9 mouse cellular contexts compared by ENCODE assay signal in the genomic region with DNA sequence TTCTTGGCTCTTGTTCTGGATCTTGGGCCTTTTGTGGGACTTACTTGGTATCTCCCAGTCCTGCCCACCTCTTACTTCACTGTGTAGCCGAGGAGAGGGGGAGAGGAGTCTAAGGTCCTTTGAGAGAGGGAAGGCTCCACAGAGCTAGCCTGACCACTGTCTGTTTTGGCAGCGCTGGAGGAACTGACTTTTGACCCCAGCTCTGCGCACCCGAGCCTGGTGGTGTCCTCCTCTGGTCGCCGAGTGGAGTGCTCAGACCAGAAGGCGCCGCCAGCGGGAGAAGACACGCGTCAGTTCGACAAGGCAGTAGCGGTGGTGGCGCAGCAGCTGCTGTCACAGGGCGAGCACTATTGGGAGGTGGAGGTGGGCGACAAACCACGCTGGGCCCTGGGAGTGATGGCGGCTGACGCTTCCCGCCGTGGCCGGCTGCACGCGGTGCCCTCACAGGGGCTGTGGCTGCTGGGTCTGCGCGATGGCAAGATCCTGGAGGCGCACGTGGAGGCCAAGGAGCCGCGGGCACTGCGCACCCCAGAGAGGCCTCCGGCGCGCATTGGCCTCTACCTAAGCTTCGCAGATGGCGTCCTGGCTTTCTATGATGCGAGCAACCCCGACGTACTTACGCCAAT. TPM values are rescaled to one million over a fixed set of nuclear protein-coding genes. Genes with fewer than 3 reads are reported as not detected.
DNase-seq lines count a peak whose midpoint lies in the region; ATAC-seq lines count a peak whose summit lies in the region.
"Had no signal": no experiment of that assay in that cellular context is flagged by ENCODE, and none has a peak within 500 bp of the region (broad histone marks: within the 10 kb centered on the region; RNA-seq: fewer than 3 reads in every experiment).

No protein-coding gene starts in this region.

- no peaks in the 10 kb centered on the region for H3K36me3 ChIP-seq in midbrain, embryonic 14.5 days (ENCODE audit: control insufficient read depth, insufficient read depth, low read length)

- no peak overlapping the region for H3K27ac ChIP-seq in midbrain, embryonic 14.5 days (replicated peaks; ENCODE audit: low read depth, low read length)

- H3K27me3 ChIP-seq in midbrain, embryonic 14.5 days (ENCODE audit: control insufficient read depth, insufficient read depth, low read length) = no peaks in the 10 kb centered on the region

- WGBS in midbrain, embryonic 14.5 days = 57% methylated on average over 40 of the region's 40 CpGs

- no peak for ATAC-seq in midbrain, embryonic 14.5 days (ENCODE audit: low FRiP score, low TSS enrichment)
- ATAC-seq: forebrain, embryonic 16.5 days had no signal

- 0 out of 2 replicates have a peak overlapping the region, but pooled peaks have one; percentile 10 for H3K4me2 ChIP-seq in midbrain, embryonic 14.5 days (ENCODE audit: low read length)

- no peak overlapping the region for H3K4me3 ChIP-seq in midbrain, embryonic 14.5 days (replicated peaks; ENCODE audit: low read depth, low read length)

- no peak overlapping the region for H3K9ac ChIP-seq in midbrain, embryonic 14.5 days (replicated peaks; ENCODE audit: low read length)

- intact Hi-C loops in gastrocnemius, postnatal 36 days (cut with DNase I) = loop anchor here (5.0 kb wide), 1 partner anchor 197 kb away; a partner anchor contains a TSS

- H3K9me3 ChIP-seq in midbrain, embryonic 14.5 days (ENCODE audit: control insufficient read depth, low read length) = no peaks in the 10 kb centered on the region

- H3K4me1 ChIP-seq in midbrain, embryonic 14.5 days (ENCODE audit: control insufficient read depth, insufficient read depth, low read length) = no peaks in the 10 kb centered on the region

- peak; percentile 21 for DNase-seq in kidney, adult 11 months
- DNase-seq in kidney, adult 18-20 months = no peak
- peak; percentile 24 for DNase-seq in embryo, embryonic 9.5 days (ENCODE audit: extremely low spot score)
- peak; percentile 39 for DNase-seq in kidney, postnatal 10 days
- DNase-seq in midbrain, embryonic 14.5 days = no peak
- no peak for DNase-seq in gastrocnemius, postnatal 36 days
- DNase-seq in spleen, adult 12 weeks (ENCODE audit: low spot score) = no peak
- DNase-seq in right cerebral cortex, postnatal 25 days = no peak

RNA-seq across cellular contexts. Expression of a gene that starts 6.1 kb away (rescaled TPM):
- not detected in 2 replicates for polyA plus RNA-seq in midbrain, embryonic 14.5 days (2014; fragmentation: Nextera tagmentation; extraction: Ambion mirVana)
- 100 to 1,000 TPM; 200 to 226 TPM for total RNA-seq in gastrocnemius, postnatal 36 days (2021)
- polyA plus RNA-seq: forebrain, embryonic 16.5 days had no signal

RNA-seq across cellular contexts. Expression of a gene that starts 16.2 kb away (rescaled TPM):
- polyA plus RNA-seq in midbrain, embryonic 14.5 days (2014; fragmentation: Nextera tagmentation; extraction: Ambion mirVana) = 4.4 and 7.5 TPM in 2 replicates
- 1 to 10 TPM; 1.2 to 1.6 TPM for total RNA-seq in gastrocnemius, postnatal 36 days (2021)

RNA-seq across cellular contexts. Expression of a gene that starts 42.6 kb away (rescaled TPM):
- polyA plus RNA-seq in midbrain, embryonic 14.5 days (2014; fragmentation: Nextera tagmentation; extraction: Ambion mirVana) = 47.9 and 66.9 TPM in 2 replicates
- 10 to 100 TPM; 60.9 to 92.2 TPM for total RNA-seq in gastrocnemius, postnatal 36 days (2021)

RNA-seq across cellular contexts. Expression of a gene that starts 52.6 kb away (rescaled TPM):
- polyA plus RNA-seq in midbrain, embryonic 14.5 days (2014; fragmentation: Nextera tagmentation; extraction: Ambion mirVana) = 0.19 and 0.68 TPM in 2 replicates
- 1 to 10 TPM; 1.6 TPM for total RNA-seq in gastrocnemius, postnatal 36 days (2021)

RNA-seq across cellular contexts. Expression of a gene that starts 52.7 kb away (rescaled TPM):
- not detected in 2 replicates for polyA plus RNA-seq in midbrain, embryonic 14.5 days (2014; fragmentation: Nextera tagmentation; extraction: Ambion mirVana)
- under 1 TPM in 1 of 2 experiments, not detected in 1; 0.05 TPM for total RNA-seq in gastrocnemius, postnatal 36 days (2021)
- polyA plus RNA-seq: forebrain, embryonic 16.5 days had no signal

Comparison
In these comparisons a context has a peak if more than half of its experiments do, and no peak if none do; other contexts are left out.
1. DNase-seq: peak in kidney, adult 11 months (single experiment), embryo, embryonic 9.5 days (single experiment) and kidney, postnatal 10 days (single experiment); none in kidney, adult 18-20 months (single experiment), midbrain, embryonic 14.5 days (single experiment), gastrocnemius, postnatal 36 days (0 of 2), spleen, adult 12 weeks (single experiment) and right cerebral cortex, postnatal 25 days (single experiment).